Mouse (Mus musculus) midbrain, embryonic 16.5 days (tissue): ENCODE measurements around the gene Tmem270. TPM values are rescaled to one million over a fixed set of nuclear protein-coding genes. Genes with fewer than 3 reads are reported as not detected.

ENCODE experiments used
- ATAC-seq: fragments of 200-750 bp; cut with Nextera tagmentation; 2 replicates; pipeline ENCODE4 v1.8.0; 2017; ENCODE audit warnings: moderate TSS enrichment
- H3K27ac ChIP-seq: fragments of 300-500 bp; sonication (generic); 2 replicates; pipeline ENCODE4 v1.5.1; 2014; ENCODE audit warnings: mild to moderate bottlenecking, low read length, mixed read lengths
- H3K27me3 ChIP-seq: fragments of 300-500 bp; sonication (generic); 2 replicates; pipeline ENCODE4 v1.6.1; 2014; ENCODE audit warnings: low read depth, low read length, mixed read lengths; ENCODE audit not compliant: control insufficient read depth, insufficient read depth
- H3K36me3 ChIP-seq: fragments of 300-500 bp; sonication (generic); 2 replicates; pipeline ENCODE4 v1.6.1; 2014; ENCODE audit warnings: mild to moderate bottlenecking, low read length, moderate library complexity, mixed read lengths; ENCODE audit not compliant: control insufficient read depth, insufficient read depth
- H3K4me1 ChIP-seq: fragments of 300-500 bp; sonication (generic); 2 replicates; pipeline ENCODE4 v1.6.1; 2014; ENCODE audit warnings: mild to moderate bottlenecking, low read length, mixed read lengths; ENCODE audit not compliant: control insufficient read depth, insufficient read depth
- H3K4me2 ChIP-seq: fragments of 300-500 bp; sonication (generic); 2 replicates; pipeline ENCODE4 v1.6.1; 2014; ENCODE audit warnings: mild to moderate bottlenecking, low read length, mixed read lengths
- H3K4me3 ChIP-seq: fragments of 300-500 bp; sonication (generic); 2 replicates; pipeline ENCODE4 v1.5.1; 2014; ENCODE audit warnings: low read depth, mild to moderate bottlenecking, low read length, moderate library complexity, mixed read lengths
- H3K9ac ChIP-seq: fragments of 300-500 bp; sonication (generic); 2 replicates; pipeline ENCODE4 v1.6.1; 2014; ENCODE audit warnings: low read depth, low read length, mixed read lengths
- H3K9me3 ChIP-seq: fragments of 300-500 bp; sonication (generic); replicated peaks from 2 replicates; pipeline ENCODE4 v1.6.1; 2014; ENCODE audit warnings: mild to moderate bottlenecking, low read length, mixed read lengths; ENCODE audit not compliant: control insufficient read depth, poor library complexity, severe bottlenecking
- WGBS: fragments of 180-500 bp; shearing (Covaris S2); extraction: QIAGEN DNeasy Blood & Tissue Kit; methylation state at CpG from one replicate; pipeline ENCODE4 v1.1.7; 2014; 5-methylcytosine and 5-hydroxymethylcytosine counted together
- polyA plus RNA-seq: library from polyadenylated mRNA; unstranded; fragments of >200 nt; fragmentation: Nextera tagmentation; extraction: Ambion mirVana; gene quantifications from 2 replicates; pipeline ENCODE4 v1.2.1, GENCODE M21; 2015

Gene Tmem270
- polyA plus RNA-seq, 1 experiment from 2014 or later: not detected

GRCm38 (mm10) chr5:134933281-134933680, 26.7 kb upstream of the Tmem270 start:
- no peaks in the 10 kb centered on the region for H3K36me3 ChIP-seq
- H3K9ac ChIP-seq: no peak overlapping the region
- ATAC-seq: no peak
- 95% methylated on average over 8 of the region's 8 CpGs for WGBS
- H3K27ac ChIP-seq: no peak overlapping the region
- H3K4me2 ChIP-seq: no peak overlapping the region
- no peak overlapping the region for H3K4me3 ChIP-seq
- H3K4me1 ChIP-seq: peaks cover 2% of the 10 kb centered on the region; the same call in 1 of the 2 replicates
- no peaks in the 10 kb centered on the region for H3K9me3 ChIP-seq
- H3K27me3 ChIP-seq: no peaks in the 10 kb centered on the region

GRCm38 (mm10) chr5:134932903-134933276, 26.4 kb upstream of the Tmem270 start:
- Histone ChIP-seq H3K36me3 (no peaks in the 10 kb centered on the region), H3K4me3 (peak overlapping the region; percentile 72), H3K9me3 (no peaks in the 10 kb centered on the region), H3K27ac (no peak overlapping the region), H3K4me1 (peaks cover 2% of the 10 kb centered on the region; the same call in 1 of the 2 replicates), H3K9ac (peak overlapping the region; percentile 81), H3K4me2 (peak overlapping the region; percentile 99), H3K27me3 (no peaks in the 10 kb centered on the region)
- 52% methylated on average over 9 of the region's 9 CpGs for WGBS
- ATAC-seq: peak; percentile 50

GRCm38 (mm10) chr5:134932179-134932902, 25.8 kb upstream of the Tmem270 start, which contains the start of gene Mettl27:
Gene Mettl27 (plus strand): TSS chr5:134932368.
- under 1% methylated on average over 41 of the region's 41 CpGs for WGBS
- no peaks in the 10 kb centered on the region for H3K36me3 ChIP-seq
- H3K4me2 ChIP-seq: peak within 1 kb of the TSS; percentile 99
- peak within 1 kb of the TSS; percentile 81 for H3K9ac ChIP-seq
- no peaks in the 10 kb centered on the region for H3K9me3 ChIP-seq
- peak within 1 kb of the TSS; percentile 42 for H3K27ac ChIP-seq
- ATAC-seq: peak; percentile 96
- no peaks in the 10 kb centered on the region for H3K27me3 ChIP-seq
- H3K4me1 ChIP-seq: peaks cover 2% of the 10 kb centered on the region; the same call in 1 of the 2 replicates
- H3K4me3 ChIP-seq: peak within 1 kb of the TSS; percentile 72

GRCm38 (mm10) chr5:134929988-134930387, 23.5 kb upstream of the Tmem270 start:
- no peak overlapping the region for H3K4me3 ChIP-seq
- peaks cover 2% of the 10 kb centered on the region; the same call in 1 of the 2 replicates for H3K4me1 ChIP-seq
- no peak overlapping the region for H3K4me2 ChIP-seq
- no peak overlapping the region for H3K27ac ChIP-seq
- no peak overlapping the region for H3K9ac ChIP-seq
- no peak for ATAC-seq
- no peaks in the 10 kb centered on the region for H3K9me3 ChIP-seq
- H3K36me3 ChIP-seq: no peaks in the 10 kb centered on the region
- 88% methylated on average over 2 of the region's 2 CpGs for WGBS
- no peaks in the 10 kb centered on the region for H3K27me3 ChIP-seq

- Histone ChIP-seq H3K9ac (no peak overlapping the region), H3K36me3 (no peaks in the 10 kb centered on the region), H3K27me3 (no peaks in the 10 kb centered on the region), H3K27ac (no peak overlapping the region), H3K4me3 (no peak overlapping the region), H3K9me3 (no peaks in the 10 kb centered on the region), H3K4me1 (no peaks in the 10 kb centered on the region), H3K4me2 (no peak overlapping the region)
- ATAC-seq: no peak
- WGBS: 89% methylated on average over 4 of the region's 4 CpGs
Observed at GRCm38 (mm10) chr5:134926726-134927125, 20.2 kb upstream of the Tmem270 start.

GRCm38 (mm10) chr5:134923141-134923540, 16.6 kb upstream of the Tmem270 start:
- no peaks in the 10 kb centered on the region for H3K4me1 ChIP-seq
- 53% methylated on average over 6 of the region's 6 CpGs for WGBS
- no peaks in the 10 kb centered on the region for H3K27me3 ChIP-seq
- no peak for ATAC-seq
- no peak overlapping the region for H3K27ac ChIP-seq
- no peak overlapping the region for H3K9ac ChIP-seq
- H3K4me2 ChIP-seq: no peak overlapping the region
- no peak overlapping the region for H3K4me3 ChIP-seq
- no peaks in the 10 kb centered on the region for H3K9me3 ChIP-seq
- no peaks in the 10 kb centered on the region for H3K36me3 ChIP-seq

- ATAC-seq: no peak
- WGBS: 90% methylated on average over 8 of the region's 8 CpGs
- no peak overlapping the region for H3K4me3 ChIP-seq
Observed at GRCm38 (mm10) chr5:134921106-134921505, 14.6 kb upstream of the Tmem270 start.

GRCm38 (mm10) chr5:134920106-134920687, 13.7 kb upstream of the Tmem270 start:
- Histone ChIP-seq H3K4me3 (no peak overlapping the region), H3K4me2 (no peak overlapping the region), H3K4me1 (no peaks in the 10 kb centered on the region), H3K36me3 (no peaks in the 10 kb centered on the region), H3K9me3 (no peaks in the 10 kb centered on the region), H3K9ac (no peak overlapping the region), H3K27me3 (no peaks in the 10 kb centered on the region), H3K27ac (no peak overlapping the region)
- WGBS: 79% methylated on average over 6 of the region's 6 CpGs
- no peak for ATAC-seq

More at GRCm38 (mm10) chr5:134921106-134921505, 14.6 kb upstream of the Tmem270 start:
- no peaks in the 10 kb centered on the region for H3K9me3 ChIP-seq
- H3K36me3 ChIP-seq: no peaks in the 10 kb centered on the region
- no peak overlapping the region for H3K9ac ChIP-seq
- no peak overlapping the region for H3K4me2 ChIP-seq
- no peak overlapping the region for H3K27ac ChIP-seq
- no peaks in the 10 kb centered on the region for H3K4me1 ChIP-seq
- H3K27me3 ChIP-seq: no peaks in the 10 kb centered on the region

GRCm38 (mm10) chr5:134919097-134919496, 12.6 kb upstream of the Tmem270 start:
- no peak for ATAC-seq
- Histone ChIP-seq H3K4me1 (no peaks in the 10 kb centered on the region), H3K36me3 (no peaks in the 10 kb centered on the region), H3K4me3 (no peak overlapping the region), H3K4me2 (no peak overlapping the region), H3K27me3 (no peaks in the 10 kb centered on the region), H3K27ac (no peak overlapping the region), H3K9me3 (no peaks in the 10 kb centered on the region), H3K9ac (no peak overlapping the region)
- 94% methylated on average over 3 of the region's 3 CpGs for WGBS
